Mouse (Mus musculus): ENCODE measurements around the gene Epyc.

DNA sequence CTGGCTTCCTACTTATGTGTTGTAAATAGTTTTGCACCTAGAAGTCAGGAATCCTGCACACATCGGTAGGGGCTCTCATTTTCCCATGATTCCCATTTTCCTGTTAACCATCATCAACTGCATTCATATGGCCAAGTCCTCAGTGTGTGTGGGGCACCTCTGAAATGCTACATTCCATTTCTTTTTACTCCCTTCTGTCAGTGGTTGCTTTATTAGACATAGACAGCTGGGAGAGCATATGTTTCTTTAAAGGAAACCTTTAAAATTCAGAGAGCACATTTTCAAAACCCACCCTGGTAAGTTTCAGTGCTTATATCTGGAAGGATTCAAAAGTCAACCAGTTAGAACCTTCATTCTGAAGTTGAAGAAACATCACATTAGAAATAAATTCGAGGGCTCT, 74.2 kb downstream of the Epyc start:
- no peak for TF ChIP-seq POLR2AphosphoS2 (IDR thresholded peaks at IDR 0.05; ENCODE audit: insufficient read length, low read depth)
- no peak for TF ChIP-seq POLR2A (IDR thresholded peaks at IDR 0.05; ENCODE audit: insufficient read length, low read depth)
- TF ChIP-seq MYOG (IDR thresholded peaks at IDR 0.05; ENCODE audit: control insufficient read depth in 1 of 3, insufficient read depth in 1 of 3, insufficient read length in 2 of 3, low read depth in 2 of 3): no peak
